Mouse (Mus musculus): ENCODE results near the gene Sorl1. TPM values are rescaled to one million over a fixed set of nuclear protein-coding genes. Genes with fewer than 3 reads are reported as not detected.

Gene Sorl1
- polyA plus RNA-seq, 1 experiment from 2014 or later = 21.4 TPM

GRCm38 (mm10) chr9:41993821-41994220 is 130.3 kb downstream of the Sorl1 start:
- ATAC-seq (ENCODE audit: low FRiP score) (no peak), DNase-seq (ENCODE audit: low spot score) (no peak)
- Histone ChIP-seq H3K9me3 (ENCODE audit: control insufficient read depth, low read length) (no peaks in the 10 kb centered on the region), H3K27ac (no peak overlapping the region), H3K9ac (no peak overlapping the region), H3K4me2 (replicated peaks) (no peak overlapping the region), H3K27me3 (ENCODE audit: control insufficient read depth, insufficient read depth, low read length) (no peaks in the 10 kb centered on the region), H3K36me3 (replicated peaks; ENCODE audit: control insufficient read depth, insufficient read depth) (peaks cover 30% of the 10 kb centered on the region), H3K4me3 (replicated peaks; ENCODE audit: low read length) (no peak overlapping the region), H3K4me1 (replicated peaks; ENCODE audit: control insufficient read depth, insufficient read depth, low read length) (no peaks in the 10 kb centered on the region)
- WGBS = 96% methylated on average over 5 of the region's 5 CpGs

GRCm38 (mm10) chr9:41992841-41993240 is 131.3 kb downstream of the Sorl1 start:
- H3K4me2 ChIP-seq (replicated peaks) = no peak overlapping the region
- DNase-seq (ENCODE audit: low spot score) (no peak), ATAC-seq (ENCODE audit: low FRiP score) (no peak)
- no peaks in the 10 kb centered on the region for H3K27me3 ChIP-seq (ENCODE audit: control insufficient read depth, insufficient read depth, low read length)
- no peak overlapping the region for H3K27ac ChIP-seq
- H3K4me3 ChIP-seq (replicated peaks; ENCODE audit: low read length) = no peak overlapping the region
- H3K9me3 ChIP-seq (ENCODE audit: control insufficient read depth, low read length) = no peaks in the 10 kb centered on the region
- H3K4me1 ChIP-seq (replicated peaks; ENCODE audit: control insufficient read depth, insufficient read depth, low read length) = no peaks in the 10 kb centered on the region
- H3K9ac ChIP-seq = no peak overlapping the region
- peaks cover 30% of the 10 kb centered on the region for H3K36me3 ChIP-seq (replicated peaks; ENCODE audit: control insufficient read depth, insufficient read depth)
- 93% methylated on average over 5 of the region's 5 CpGs for WGBS

GRCm38 (mm10) chr9:41985636-41986035 is 138.5 kb downstream of the Sorl1 start:
- WGBS = 52% methylated on average over 5 of the region's 5 CpGs
- Histone ChIP-seq H3K4me2 (replicated peaks) (no peak overlapping the region), H3K36me3 (replicated peaks; ENCODE audit: control insufficient read depth, insufficient read depth) (peaks cover 19% of the 10 kb centered on the region), H3K9ac (no peak overlapping the region), H3K9me3 (ENCODE audit: control insufficient read depth, low read length) (no peaks in the 10 kb centered on the region), H3K4me3 (replicated peaks; ENCODE audit: low read length) (no peak overlapping the region), H3K4me1 (replicated peaks; ENCODE audit: control insufficient read depth, insufficient read depth, low read length) (no peaks in the 10 kb centered on the region), H3K27me3 (ENCODE audit: control insufficient read depth, insufficient read depth, low read length) (no peaks in the 10 kb centered on the region), H3K27ac (no peak overlapping the region)
- ATAC-seq (ENCODE audit: low FRiP score) (no peak), DNase-seq (ENCODE audit: low spot score) (no peak)

GRCm38 (mm10) chr9:41985052-41985451 is 139.0 kb downstream of the Sorl1 start:
- H3K4me3 ChIP-seq (replicated peaks; ENCODE audit: low read length) = no peak overlapping the region
- no peak for DNase-seq (ENCODE audit: low spot score)
- H3K4me2 ChIP-seq (replicated peaks) = no peak overlapping the region
- WGBS = 67% methylated on average over 9 of the region's 9 CpGs
- H3K27ac ChIP-seq = no peak overlapping the region
- ATAC-seq (ENCODE audit: low FRiP score) = no peak
- H3K9me3 ChIP-seq (ENCODE audit: control insufficient read depth, low read length) = no peaks in the 10 kb centered on the region
- H3K27me3 ChIP-seq (ENCODE audit: control insufficient read depth, insufficient read depth, low read length) = no peaks in the 10 kb centered on the region
- H3K4me1 ChIP-seq (replicated peaks; ENCODE audit: control insufficient read depth, insufficient read depth, low read length) = no peaks in the 10 kb centered on the region
- H3K9ac ChIP-seq = no peak overlapping the region
- H3K36me3 ChIP-seq (replicated peaks; ENCODE audit: control insufficient read depth, insufficient read depth) = peaks cover 20% of the 10 kb centered on the region; the same call in 1 of the 2 replicates

GRCm38 (mm10) chr9:41984306-41984705 is 139.8 kb downstream of the Sorl1 start:
- ATAC-seq (ENCODE audit: low FRiP score) (no peak), DNase-seq (ENCODE audit: low spot score) (no peak)
- H3K27ac ChIP-seq = no peak overlapping the region
- 91% methylated on average over 11 of the region's 11 CpGs for WGBS
- H3K36me3 ChIP-seq (replicated peaks; ENCODE audit: control insufficient read depth, insufficient read depth) = peaks cover 24% of the 10 kb centered on the region; the same call in 1 of the 2 replicates
- no peak overlapping the region for H3K9ac ChIP-seq
- H3K27me3 ChIP-seq (ENCODE audit: control insufficient read depth, insufficient read depth, low read length) = no peaks in the 10 kb centered on the region
- H3K4me1 ChIP-seq (replicated peaks; ENCODE audit: control insufficient read depth, insufficient read depth, low read length) = no peaks in the 10 kb centered on the region
- H3K4me2 ChIP-seq (replicated peaks) = no peak overlapping the region
- H3K9me3 ChIP-seq (ENCODE audit: control insufficient read depth, low read length) = no peaks in the 10 kb centered on the region
- no peak overlapping the region for H3K4me3 ChIP-seq (replicated peaks; ENCODE audit: low read length)

GRCm38 (mm10) chr9:41983286-41983685 is 140.8 kb downstream of the Sorl1 start:
- Histone ChIP-seq H3K9ac (no peak overlapping the region), H3K27me3 (ENCODE audit: control insufficient read depth, insufficient read depth, low read length) (no peaks in the 10 kb centered on the region), H3K4me2 (replicated peaks) (no peak overlapping the region), H3K4me3 (replicated peaks; ENCODE audit: low read length) (no peak overlapping the region), H3K9me3 (ENCODE audit: control insufficient read depth, low read length) (no peaks in the 10 kb centered on the region), H3K36me3 (replicated peaks; ENCODE audit: control insufficient read depth, insufficient read depth) (peaks cover 32% of the 10 kb centered on the region), H3K4me1 (replicated peaks; ENCODE audit: control insufficient read depth, insufficient read depth, low read length) (no peaks in the 10 kb centered on the region), H3K27ac (no peak overlapping the region)
- WGBS = 98% methylated on average over 3 of the region's 3 CpGs
- DNase-seq (ENCODE audit: low spot score) = no peak
- no peak for ATAC-seq (ENCODE audit: low FRiP score)

- Histone ChIP-seq H3K27me3 (ENCODE audit: control insufficient read depth, insufficient read depth, low read length) (no peaks in the 10 kb centered on the region), H3K4me3 (replicated peaks; ENCODE audit: low read length) (no peak overlapping the region), H3K27ac (no peak overlapping the region), H3K4me1 (replicated peaks; ENCODE audit: control insufficient read depth, insufficient read depth, low read length) (no peaks in the 10 kb centered on the region), H3K9ac (no peak overlapping the region), H3K36me3 (replicated peaks; ENCODE audit: control insufficient read depth, insufficient read depth) (peaks cover 37% of the 10 kb centered on the region), H3K4me2 (replicated peaks) (no peak overlapping the region), H3K9me3 (ENCODE audit: control insufficient read depth, low read length) (no peaks in the 10 kb centered on the region)
- ATAC-seq (ENCODE audit: low FRiP score) (no peak), DNase-seq (ENCODE audit: low spot score) (no peak)
- 76% methylated on average over 2 of the region's 2 CpGs for WGBS
These were observed 141.3 kb downstream of the Sorl1 start for GRCm38 (mm10) chr9:41982760-41983159.

- no peaks in the 10 kb centered on the region for H3K4me1 ChIP-seq (replicated peaks; ENCODE audit: control insufficient read depth, insufficient read depth, low read length)
- no peak overlapping the region for H3K9ac ChIP-seq
- WGBS = 87% methylated on average over 9 of the region's 9 CpGs
- H3K4me2 ChIP-seq (replicated peaks) = no peak overlapping the region
- peaks cover 45% of the 10 kb centered on the region for H3K36me3 ChIP-seq (replicated peaks; ENCODE audit: control insufficient read depth, insufficient read depth)
- no peaks in the 10 kb centered on the region for H3K27me3 ChIP-seq (ENCODE audit: control insufficient read depth, insufficient read depth, low read length)
- no peak for ATAC-seq (ENCODE audit: low FRiP score)
- H3K9me3 ChIP-seq (ENCODE audit: control insufficient read depth, low read length) = no peaks in the 10 kb centered on the region
- H3K4me3 ChIP-seq (replicated peaks; ENCODE audit: low read length) = no peak overlapping the region
- H3K27ac ChIP-seq = no peak overlapping the region
- DNase-seq (ENCODE audit: low spot score) = no peak
These were observed 142.1 kb downstream of the Sorl1 start for GRCm38 (mm10) chr9:41982023-41982422.

- no peaks in the 10 kb centered on the region for H3K27me3 ChIP-seq (ENCODE audit: control insufficient read depth, insufficient read depth, low read length)
- ATAC-seq (ENCODE audit: low FRiP score) (no peak), DNase-seq (ENCODE audit: low spot score) (no peak)
- no peaks in the 10 kb centered on the region for H3K4me1 ChIP-seq (replicated peaks; ENCODE audit: control insufficient read depth, insufficient read depth, low read length)
- H3K36me3 ChIP-seq (replicated peaks; ENCODE audit: control insufficient read depth, insufficient read depth) = peaks cover 50% of the 10 kb centered on the region
- WGBS = 88% methylated on average over 4 of the region's 4 CpGs
- H3K27ac ChIP-seq = no peak overlapping the region
- H3K4me2 ChIP-seq (replicated peaks) = no peak overlapping the region
- no peak overlapping the region for H3K9ac ChIP-seq
- H3K9me3 ChIP-seq (ENCODE audit: control insufficient read depth, low read length) = no peaks in the 10 kb centered on the region
- no peak overlapping the region for H3K4me3 ChIP-seq (replicated peaks; ENCODE audit: low read length)
These were observed 142.8 kb downstream of the Sorl1 start for GRCm38 (mm10) chr9:41981306-41981705.

- ATAC-seq (ENCODE audit: low FRiP score) = no peak
These were observed 143.3 kb downstream of the Sorl1 start for GRCm38 (mm10) chr9:41980796-41981195.

More at GRCm38 (mm10) chr9:41980796-41981195, 143.3 kb downstream of the Sorl1 start:
- no peaks in the 10 kb centered on the region for H3K27me3 ChIP-seq (ENCODE audit: control insufficient read depth, insufficient read depth, low read length)
- no peaks in the 10 kb centered on the region for H3K4me1 ChIP-seq (replicated peaks; ENCODE audit: control insufficient read depth, insufficient read depth, low read length)
- H3K4me3 ChIP-seq (replicated peaks; ENCODE audit: low read length) = no peak overlapping the region
- peaks cover 52% of the 10 kb centered on the region for H3K36me3 ChIP-seq (replicated peaks; ENCODE audit: control insufficient read depth, insufficient read depth)
- H3K9me3 ChIP-seq (ENCODE audit: control insufficient read depth, low read length) = no peaks in the 10 kb centered on the region
- WGBS = 86% methylated on average over 5 of the region's 5 CpGs
- H3K9ac ChIP-seq = no peak overlapping the region
- no peak for DNase-seq (ENCODE audit: low spot score)
- no peak overlapping the region for H3K27ac ChIP-seq
- no peak overlapping the region for H3K4me2 ChIP-seq (replicated peaks)

Data from hindbrain, embryonic 14.5 days (tissue).